ENCODE assay signal across 9 mouse cellular contexts in genomic region chr16:84559569-84560278, GRCm38 (mm10). TPM values are rescaled to one million over a fixed set of nuclear protein-coding genes. Genes with fewer than 3 reads are reported as not detected.
DNase-seq lines count a peak whose midpoint lies in the region; ATAC-seq lines count a peak whose summit lies in the region.
"Had no signal": no experiment of that assay in that cellular context is flagged by ENCODE, and none has a peak within 500 bp of the region (broad histone marks: within the 10 kb centered on the region; RNA-seq: fewer than 3 reads in every experiment).

No protein-coding gene starts in this region.

- peak; percentile 35 for DNase-seq in thymus, postnatal 4 days
- no peak for DNase-seq in thymus, postnatal 10 days (ENCODE audit: low spot score in 2 of 2)
- peak; percentile 56 for DNase-seq in naive thymus-derived CD4-positive, alpha-beta T cell, adult 2 months (ENCODE audit: low read depth)
- no peak for DNase-seq in right cerebral cortex, adult 18-20 months
- no peak for DNase-seq in gastrocnemius, adult 18-20 months (ENCODE audit: low spot score)

- no peak overlapping the region for H3K4me3 ChIP-seq in heart, embryonic 13.5 days
- H3K4me3 ChIP-seq in heart, embryonic 11.5 days (ENCODE audit: low read depth, low read length) = no peak overlapping the region
- no peak overlapping the region for H3K4me3 ChIP-seq in forebrain, embryonic 12.5 days (replicated peaks)
- H3K4me3 ChIP-seq: limb, embryonic 12.5 days had no signal

- no peak overlapping the region for H3K9ac ChIP-seq in heart, embryonic 13.5 days
- H3K9ac ChIP-seq in heart, embryonic 11.5 days (ENCODE audit: low read depth, low read length) = no peak overlapping the region
- H3K9ac ChIP-seq in forebrain, embryonic 12.5 days = no peak overlapping the region
- H3K9ac ChIP-seq: limb, embryonic 12.5 days had no signal

- H3K36me3 ChIP-seq in heart, embryonic 13.5 days = no peaks in the 10 kb centered on the region
- H3K36me3 ChIP-seq in heart, embryonic 11.5 days (ENCODE audit: control insufficient read depth, insufficient read depth, low read length) = no peaks in the 10 kb centered on the region
- no peaks in the 10 kb centered on the region for H3K36me3 ChIP-seq in forebrain, embryonic 12.5 days (replicated peaks)
- H3K36me3 ChIP-seq: limb, embryonic 12.5 days had no signal

- H3K27ac ChIP-seq in heart, embryonic 13.5 days (replicated peaks) = no peak overlapping the region
- no peak overlapping the region for H3K27ac ChIP-seq in heart, embryonic 11.5 days (ENCODE audit: low read depth, low read length)
- no peak overlapping the region for H3K27ac ChIP-seq in forebrain, embryonic 12.5 days
- H3K27ac ChIP-seq: limb, embryonic 12.5 days had no signal

- H3K9me3 ChIP-seq in heart, embryonic 13.5 days = no peaks in the 10 kb centered on the region
- no peaks in the 10 kb centered on the region; the same call in 1 of the 2 replicates for H3K9me3 ChIP-seq in heart, embryonic 11.5 days (replicated peaks; ENCODE audit: control insufficient read depth, low read length)
- no peaks in the 10 kb centered on the region for H3K9me3 ChIP-seq in forebrain, embryonic 12.5 days
- H3K9me3 ChIP-seq: limb, embryonic 12.5 days had no signal

- peak overlapping the region; percentile 31 for H3K4me2 ChIP-seq in heart, embryonic 13.5 days
- no peak overlapping the region; the same call in 1 of the 2 replicates for H3K4me2 ChIP-seq in heart, embryonic 11.5 days
- H3K4me2 ChIP-seq in forebrain, embryonic 12.5 days = peak overlapping the region; percentile 19; the same call in 1 of the 2 replicates
- H3K4me2 ChIP-seq: limb, embryonic 12.5 days had no signal

- 24% methylated on average over 9 of the region's 9 CpGs for WGBS in heart, embryonic 13.5 days
- 25% methylated on average over 9 of the region's 9 CpGs for WGBS in heart, embryonic 11.5 days (ENCODE audit: insufficient replicate concordance)
- 18% methylated on average over 9 of the region's 9 CpGs for WGBS in forebrain, embryonic 12.5 days

- no peak for ATAC-seq in heart, embryonic 13.5 days (ENCODE audit: extremely low read depth, insufficient number of reproducible peaks, low FRiP score, low TSS enrichment)
- ATAC-seq in heart, embryonic 11.5 days (replicated peaks; ENCODE audit: insufficient number of reproducible peaks, low FRiP score, low TSS enrichment) = no peak
- ATAC-seq in forebrain, embryonic 12.5 days (ENCODE audit: low FRiP score) = peak; percentile 36; the same call in 1 of the 2 replicates

- no peaks in the 10 kb centered on the region for H3K27me3 ChIP-seq in heart, embryonic 13.5 days (replicated peaks)
- no peaks in the 10 kb centered on the region for H3K27me3 ChIP-seq in heart, embryonic 11.5 days (ENCODE audit: control insufficient read depth, insufficient read depth, low read length)
- no peaks in the 10 kb centered on the region for H3K27me3 ChIP-seq in forebrain, embryonic 12.5 days
- H3K27me3 ChIP-seq: limb, embryonic 12.5 days had no signal

- H3K4me1 ChIP-seq in heart, embryonic 13.5 days = no peaks in the 10 kb centered on the region
- no peaks in the 10 kb centered on the region for H3K4me1 ChIP-seq in heart, embryonic 11.5 days (ENCODE audit: control insufficient read depth, insufficient read depth, low read length)
- 0 out of 2 replicates have a peak, but pooled peaks cover 4% of the 10 kb centered on the region for H3K4me1 ChIP-seq in forebrain, embryonic 12.5 days
- H3K4me1 ChIP-seq: limb, embryonic 12.5 days had no signal

RNA-seq across cellular contexts. Expression of gene A730009L09Rik, which starts 44.8 kb away (rescaled TPM):
- polyA plus RNA-seq in heart, embryonic 13.5 days (2015; fragmentation: Nextera tagmentation; extraction: Ambion mirVana) = not detected in 2 replicates
- polyA plus RNA-seq in heart, embryonic 11.5 days (2014; fragmentation: Nextera tagmentation; extraction: Ambion mirVana) = not detected in 2 replicates
- not detected in 2 replicates for polyA plus RNA-seq in forebrain, embryonic 12.5 days (2016; fragmentation: Nextera tagmentation; extraction: Ambion mirVana)
- total RNA-seq in gastrocnemius, adult 18-20 months (2021) = not detected
- polyA plus RNA-seq: limb, embryonic 12.5 days had no signal

Comparison
In these comparisons a context has a peak if more than half of its experiments do, and no peak if none do; other contexts are left out.
1. DNase-seq: peak in thymus, postnatal 4 days (single experiment) and naive thymus-derived CD4-positive, alpha-beta T cell, adult 2 months (single experiment); none in thymus, postnatal 10 days (0 of 2), right cerebral cortex, adult 18-20 months (single experiment) and gastrocnemius, adult 18-20 months (single experiment).